Mouse (Mus musculus): ENCODE results near the gene Wrnip1.
"Not testable (repeated sequence)": the region's sequence is repeated elsewhere in the genome, so short reads cannot be mapped to it uniquely, and the experiment has no call there.

Wrnip1 gene

GRCm38 (mm10) chr13:32851967-32852366 lies 50.1 kb downstream of the Wrnip1 start:
- DNase-seq (ENCODE audit: low spot score in 2 of 2) = no peak

- no peak for DNase-seq (ENCODE audit: low spot score in 2 of 2)
These were observed 50.7 kb downstream of the Wrnip1 start for GRCm38 (mm10) chr13:32852539-32852938.

GRCm38 (mm10) chr13:32853073-32853472 lies 51.2 kb downstream of the Wrnip1 start:
- no peak for DNase-seq (ENCODE audit: low spot score in 2 of 2)

- DNase-seq (ENCODE audit: low spot score in 2 of 2) = no peak
These were observed 59.0 kb downstream of the Wrnip1 start for GRCm38 (mm10) chr13:32860821-32861220.

GRCm38 (mm10) chr13:32863456-32863855 lies 61.6 kb downstream of the Wrnip1 start:
- no peak for DNase-seq (ENCODE audit: low spot score in 2 of 2)

GRCm38 (mm10) chr13:32864529-32864928 lies 62.7 kb downstream of the Wrnip1 start:
- not testable (repeated sequence) for DNase-seq (ENCODE audit: low spot score in 2 of 2)

- DNase-seq (ENCODE audit: low spot score in 2 of 2) = no peak
These were observed 63.8 kb downstream of the Wrnip1 start for GRCm38 (mm10) chr13:32865591-32865990.

- peak; percentile 41 to 54 for DNase-seq (ENCODE audit: low spot score in 2 of 2)
These were observed 64.6 kb downstream of the Wrnip1 start for GRCm38 (mm10) chr13:32866484-32866883.

- no peak for DNase-seq (ENCODE audit: low spot score in 2 of 2)
These were observed 65.2 kb downstream of the Wrnip1 start for GRCm38 (mm10) chr13:32867030-32867429.

GRCm38 (mm10) chr13:32868233-32868632 lies 66.4 kb downstream of the Wrnip1 start:
- DNase-seq (ENCODE audit: low spot score in 2 of 2) = not testable (repeated sequence)

GRCm38 (mm10) chr13:32868843-32869242 lies 67.0 kb downstream of the Wrnip1 start:
- no peak for DNase-seq (ENCODE audit: low spot score in 2 of 2)

All from urinary bladder, adult 18-20 months (tissue).